Mouse (Mus musculus): ENCODE measurements at regions not wholly inside any gene's neighbourhood (a gene's known extent, or its start where the extent isn't known, plus 50 kb on each side); places are given as distances from the start of the nearest gene placed in this dataset.

DNA sequence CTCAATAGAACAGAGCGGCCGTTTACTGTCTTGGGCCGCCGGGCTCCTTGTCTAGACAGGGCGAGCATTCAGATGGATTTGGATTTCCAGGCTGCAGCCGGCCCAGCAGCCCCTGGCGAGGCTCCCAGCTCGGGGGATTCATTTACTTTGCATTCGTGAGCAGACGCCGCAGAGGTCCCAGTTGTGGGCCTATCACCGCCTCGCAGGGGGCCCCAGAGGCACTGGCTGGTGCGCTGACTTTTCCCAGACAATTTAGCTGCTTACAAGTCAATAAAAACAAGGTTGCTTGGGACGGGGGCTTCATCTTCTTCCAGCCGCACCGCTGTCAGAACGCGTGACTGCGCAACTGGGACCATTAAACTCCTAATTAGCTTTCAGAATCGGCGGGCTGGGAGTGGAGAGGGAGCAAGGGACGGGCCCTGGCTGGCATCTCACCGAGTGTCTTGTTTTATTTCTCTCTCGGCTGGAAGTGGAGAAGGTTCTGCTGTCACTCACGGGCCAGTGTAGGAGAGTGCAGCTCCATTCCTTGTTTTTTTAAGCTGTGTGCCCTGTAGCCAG is 63.8 kb upstream of the Pmepa1 start:
- no peak for TF ChIP-seq POLR2A (IDR thresholded peaks at IDR 0.05; ENCODE audit: low read depth, low read length)
- no peak for TF ChIP-seq CTCF (conservative IDR thresholded peaks at IDR 0.05; ENCODE audit: insufficient read depth, insufficient read length, low read depth, low read length)
